Mouse (Mus musculus) heart, adult 2 months (tissue): ENCODE measurements around the gene Actrt2.

Experiments used
- CTCF ChIP-seq: fragments of 200-600 bp; IDR thresholded peaks from 2 replicates; pipeline ENCODE4 v1.8.1; 2022; ENCODE audit warnings: antibody characterized with exemption, mild to moderate bottlenecking, moderate library complexity
- POLR2A ChIP-seq: fragments of 200-500 bp; IDR thresholded peaks from 2 replicates; pipeline ENCODE4 v1.6.1; 2011; ENCODE audit warnings: mild to moderate bottlenecking, low read depth, low read length, control low read depth; ENCODE audit not compliant: insufficient read depth

DNA sequence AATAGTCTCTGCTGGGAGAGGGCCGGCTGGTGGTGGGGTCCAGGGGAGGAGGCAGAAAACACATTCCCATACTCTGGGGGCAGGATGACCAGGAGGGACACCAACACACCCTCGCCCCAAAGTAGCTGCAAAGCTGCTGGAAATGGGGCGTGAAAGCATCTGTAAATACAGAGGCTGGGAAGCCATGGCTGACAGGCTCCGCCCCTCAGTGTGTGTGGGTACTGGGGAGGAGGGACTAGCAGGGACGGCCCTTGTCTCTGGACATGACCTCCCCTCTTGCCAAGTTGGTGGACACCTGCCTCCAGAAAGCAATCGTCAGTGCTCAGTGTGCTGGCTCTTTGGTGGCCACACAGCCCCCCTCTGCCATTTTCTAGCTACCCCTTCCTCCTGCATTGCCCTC lies 34.5 kb upstream of the Actrt2 start:
- no peak for TF ChIP-seq CTCF
- TF ChIP-seq POLR2A: no peak
